Comparison of ENCODE assay signal across 11 mouse cellular contexts in the genomic region with DNA sequence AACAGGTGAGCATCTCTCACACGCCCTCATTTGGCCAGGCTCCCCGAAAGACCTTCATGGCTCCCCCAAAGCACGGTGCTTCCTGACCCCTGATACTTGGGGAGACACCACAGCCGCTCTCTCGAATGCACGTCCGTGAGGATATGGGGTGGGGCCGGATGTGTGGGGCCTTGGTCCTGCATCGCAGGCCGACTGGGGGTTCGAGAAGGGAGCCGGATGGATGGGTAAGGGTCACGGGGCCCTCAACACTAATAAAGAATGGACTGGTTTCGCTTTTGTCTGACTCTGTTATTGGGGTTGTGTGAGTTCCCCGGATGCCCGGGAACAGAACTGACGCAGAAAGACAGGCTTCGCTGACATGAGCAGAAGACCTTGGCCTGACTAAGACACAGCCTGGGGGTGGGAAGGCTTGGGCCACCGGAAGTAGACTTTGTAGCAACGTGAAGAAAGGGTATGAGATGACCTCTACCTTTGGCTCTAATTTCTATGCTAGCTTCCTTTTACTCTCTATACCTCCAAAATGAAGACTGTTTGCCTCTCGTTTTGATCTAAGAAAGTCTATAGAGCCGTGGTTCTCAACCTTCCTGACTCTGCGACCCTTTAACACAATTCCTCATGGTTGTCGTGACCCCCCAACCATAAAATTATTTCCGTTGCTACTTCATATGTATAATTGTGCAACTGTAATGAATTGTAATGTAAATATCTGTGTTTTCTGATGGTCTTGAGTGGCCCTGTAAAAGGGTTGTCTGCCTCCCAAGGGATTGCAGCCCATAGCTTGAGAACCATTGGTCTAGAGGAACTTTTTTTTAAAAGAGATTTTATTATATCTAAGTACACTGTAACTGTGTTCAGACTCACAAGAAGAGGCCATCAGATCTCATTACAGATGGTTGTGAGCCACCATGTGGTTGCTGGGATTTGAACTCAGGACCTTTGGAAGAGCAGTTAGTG. TPM values are rescaled to one million over a fixed set of nuclear protein-coding genes. Genes with fewer than 3 reads are reported as not detected.
DNase-seq lines count a peak whose midpoint lies in the region; ATAC-seq and TF ChIP-seq lines count a peak whose summit lies in the region.
"Had no signal": no experiment of that assay in that cellular context is flagged by ENCODE, and none has a peak within 500 bp of the region (broad histone marks: within the 10 kb centered on the region; RNA-seq: fewer than 3 reads in every experiment).

No protein-coding gene starts in this region.

- no peak for TF ChIP-seq CTCF in lung, adult 2 months (IDR thresholded peaks at IDR 0.05; ENCODE audit: insufficient read depth, low read length)
- no peak for TF ChIP-seq CTCF in thymus, adult 2 months (IDR thresholded peaks at IDR 0.05; ENCODE audit: borderline replicate concordance, control insufficient read depth, extremely low read depth, insufficient read depth, low read length, poor library complexity)

- no peak for ATAC-seq in liver, embryonic 11.5 days (replicated peaks; ENCODE audit: low FRiP score)
- ATAC-seq: forebrain, embryonic 13.5 days had no signal

- H3K4me2 ChIP-seq in liver, embryonic 11.5 days, result peak overlapping the region; percentile 70
- H3K4me2 ChIP-seq: forebrain, embryonic 13.5 days; neural tube, embryonic 13.5 days had no signal

- DNase-seq in lung, adult 2 months, result no peak
- no peak for DNase-seq in lung, postnatal 14 days
- DNase-seq in T-cell, adult 2 months (ENCODE audit: low spot score), result peak; percentile 71
- DNase-seq in liver, embryonic 11.5 days (ENCODE audit: low spot score), result peak; percentile 43
- DNase-seq in thymus, adult 2 months, result peak; percentile 65
- no peak for DNase-seq in cerebellum, postnatal 36 days
- DNase-seq in adrenal gland, postnatal 4 days (ENCODE audit: low spot score in 2 of 2), result no peak
- no peak for DNase-seq in cerebellum, postnatal 14 days
- DNase-seq: adrenal gland, postnatal 14 days had no signal

- no peaks in the 10 kb centered on the region for H3K9me3 ChIP-seq in liver, embryonic 11.5 days (ENCODE audit: control insufficient read depth, low read length)
- H3K9me3 ChIP-seq: forebrain, embryonic 13.5 days; neural tube, embryonic 13.5 days had no signal

- 75% methylated on average over 25 of the region's 25 CpGs for WGBS in lung, adult 2 months
- WGBS in liver, embryonic 11.5 days, result 45% methylated on average over 25 of the region's 25 CpGs
- WGBS in thymus, adult 2 months, result 4% methylated on average over 25 of the region's 25 CpGs

- peaks cover 10% of the 10 kb centered on the region; the same call in 1 of the 2 replicates for H3K36me3 ChIP-seq in liver, embryonic 11.5 days (ENCODE audit: control insufficient read depth, insufficient read depth, low read length)
- peaks cover 26% of the 10 kb centered on the region for H3K36me3 ChIP-seq in thymus, adult 2 months (ENCODE audit: control insufficient read depth, insufficient read depth, low read length)
- H3K36me3 ChIP-seq: neural tube, embryonic 13.5 days had no signal

- peak overlapping the region; percentile 99 for H3K9ac ChIP-seq in liver, embryonic 11.5 days (ENCODE audit: low read depth, low read length)
- H3K9ac ChIP-seq: forebrain, embryonic 13.5 days; neural tube, embryonic 13.5 days had no signal

- peak overlapping the region; percentile 100 for H3K27ac ChIP-seq in liver, embryonic 11.5 days (ENCODE audit: low read depth, low read length)
- H3K27ac ChIP-seq in thymus, adult 2 months (ENCODE audit: control insufficient read depth, insufficient read depth, low read length), result peak overlapping the region; percentile 99
- H3K27ac ChIP-seq: forebrain, embryonic 13.5 days; neural tube, embryonic 13.5 days had no signal

- TF ChIP-seq POLR2A in lung, adult 2 months (IDR thresholded peaks at IDR 0.05; ENCODE audit: borderline replicate concordance, extremely low read depth, low read depth, low read length), result peak; percentile 4; the same call in 1 of the 2 replicates
- TF ChIP-seq POLR2A in thymus, adult 2 months (IDR thresholded peaks at IDR 0.05; ENCODE audit: control insufficient read depth, extremely low read depth, insufficient read depth, low read length, poor library complexity), result no peak

- peaks cover 24% of the 10 kb centered on the region for H3K27me3 ChIP-seq in liver, embryonic 11.5 days (replicated peaks; ENCODE audit: control insufficient read depth, insufficient read depth, low read length)
- no peaks in the 10 kb centered on the region; the same call in 1 of the 2 replicates for H3K27me3 ChIP-seq in thymus, adult 2 months (ENCODE audit: control insufficient read depth, insufficient read depth, low read length)

- H3K4me1 ChIP-seq in lung, adult 2 months (ENCODE audit: control insufficient read depth, insufficient read depth, low read length), result no peaks in the 10 kb centered on the region
- H3K4me1 ChIP-seq in liver, embryonic 11.5 days (replicated peaks; ENCODE audit: control insufficient read depth, insufficient read depth, low read length), result peaks cover 20% of the 10 kb centered on the region
- H3K4me1 ChIP-seq in thymus, adult 2 months (replicated peaks; ENCODE audit: control insufficient read depth, insufficient read depth, low read length), result peaks cover 41% of the 10 kb centered on the region

- peak overlapping the region; percentile 65 for H3K4me3 ChIP-seq in lung, adult 2 months (replicated peaks; ENCODE audit: extremely low read depth, low read depth, low read length)
- peak overlapping the region; percentile 90 for H3K4me3 ChIP-seq in liver, embryonic 11.5 days (ENCODE audit: low read depth, low read length)
- H3K4me3 ChIP-seq in thymus, adult 2 months (ENCODE audit: control insufficient read depth, insufficient read depth, low read length), result peak overlapping the region; percentile 99
- H3K4me3 ChIP-seq: forebrain, embryonic 13.5 days; neural tube, embryonic 13.5 days had no signal

RNA-seq across cellular contexts. Expression of gene Tspoap1, which starts 3.1 kb away (rescaled TPM):
- 5.8 TPM in 2 replicates for polyA plus RNA-seq in lung, adult 2 months (2012; rRNA removed)
- polyA plus RNA-seq in liver, embryonic 11.5 days (2014; fragmentation: Nextera tagmentation; extraction: Ambion mirVana), result 7.7 and 9.3 TPM in 2 replicates
- 25.3 and 27.9 TPM in 2 replicates for polyA plus RNA-seq in thymus, adult 2 months (2012; rRNA removed)
- total RNA-seq in adrenal gland, postnatal 4 days (2021), result 1 to 10 TPM; 6.4 to 7.6 TPM

RNA-seq across cellular contexts. Expression of gene Supt4a, which starts 19.9 kb away (rescaled TPM):
- polyA plus RNA-seq in lung, adult 2 months (2012; rRNA removed), result 44.7 and 73.4 TPM in 2 replicates
- 233 and 240 TPM in 2 replicates for polyA plus RNA-seq in liver, embryonic 11.5 days (2014; fragmentation: Nextera tagmentation; extraction: Ambion mirVana)
- polyA plus RNA-seq in thymus, adult 2 months (2012; rRNA removed), result 172 and 215 TPM in 2 replicates
- 10 to 100 TPM; 88.2 to 89.0 TPM for total RNA-seq in adrenal gland, postnatal 4 days (2021)

RNA-seq across cellular contexts. Expression of gene Mpo, which starts 36.1 kb away (rescaled TPM):
- 0.11 and 0.60 TPM in 2 replicates for polyA plus RNA-seq in lung, adult 2 months (2012; rRNA removed)
- polyA plus RNA-seq in liver, embryonic 11.5 days (2014; fragmentation: Nextera tagmentation; extraction: Ambion mirVana), result 190 and 206 TPM in 2 replicates
- polyA plus RNA-seq in thymus, adult 2 months (2012; rRNA removed), result 4.6 and 8.5 TPM in 2 replicates
- 10 to 100 TPM in 1 of 2 experiments, 1 to 10 TPM in 1; 2.8 to 12.9 TPM for total RNA-seq in adrenal gland, postnatal 4 days (2021)

Comparison
In these comparisons a context has a peak if more than half of its experiments do, and no peak if none do; other contexts are left out.
1. DNase-seq: peak in T-cell, adult 2 months (single experiment), liver, embryonic 11.5 days (single experiment) and thymus, adult 2 months (single experiment); none in lung, adult 2 months (single experiment), lung, postnatal 14 days (single experiment), cerebellum, postnatal 36 days (0 of 2), adrenal gland, postnatal 4 days (0 of 2) and cerebellum, postnatal 14 days (0 of 2).
2. RNA of gene Mpo, which starts 36.1 kb away (polyA plus RNA-seq): 190 to 206 TPM in liver, embryonic 11.5 days; 4.6 to 8.5 TPM in thymus, adult 2 months and 0.11 to 0.60 TPM in lung, adult 2 months; every median in the first group is over 10 times any median in the second.
3. Peak in every context shown above with its lines, with median percentiles within 50 percentile points of each other: H3K4me3 ChIP-seq.